Mouse (Mus musculus) lung, postnatal 14 days (tissue): ENCODE measurements at regions not wholly inside any gene's neighbourhood (a gene's known extent, or its start where the extent isn't known, plus 50 kb on each side); places are given as distances from the start of the nearest gene placed in this dataset.

Experiments used
- DNase-seq: peaks from one replicate; pipeline ENCODE4 v3.0.0; 2021

DNA sequence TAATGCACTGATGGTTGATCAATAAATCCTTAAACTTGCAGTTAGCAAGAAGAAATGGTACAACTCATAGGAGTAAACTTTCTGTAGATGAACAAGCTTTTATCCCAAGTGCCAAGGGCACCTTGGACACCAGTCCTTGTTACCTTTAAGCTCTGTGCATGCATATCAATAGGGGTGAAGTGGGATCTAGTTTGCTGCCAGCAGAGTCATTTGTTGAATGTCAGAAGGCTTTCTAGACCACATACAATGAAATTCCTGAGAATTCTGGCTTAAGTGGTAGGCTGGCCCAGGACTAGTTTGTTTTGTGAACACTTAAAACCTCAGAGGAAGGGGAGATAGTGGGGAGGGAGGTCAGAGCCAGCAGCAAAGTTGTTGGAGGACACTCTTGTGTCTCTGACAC, 437.9 kb upstream of the 4930412O13Rik start:
- DNase-seq = no peak

DNA sequence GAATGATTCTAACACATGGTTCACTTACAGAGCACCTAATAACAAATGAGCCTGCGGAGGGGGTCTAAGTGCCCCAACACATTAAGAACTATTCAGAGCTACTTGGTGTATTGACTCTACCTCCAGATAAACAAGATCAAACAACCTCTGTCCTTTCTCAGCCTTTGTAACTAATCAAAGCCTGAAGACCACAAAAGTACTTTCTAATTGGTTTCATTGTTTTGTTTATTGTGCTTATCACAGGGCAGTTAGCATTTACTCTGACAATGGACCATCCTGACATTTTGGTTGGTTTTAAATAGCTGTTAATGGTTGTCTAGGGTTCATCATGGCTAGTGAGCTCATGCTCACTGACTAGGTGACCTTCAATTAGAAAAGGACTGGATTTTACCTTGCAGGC, 435.2 kb upstream of the 4930412O13Rik start:
- DNase-seq = no peak

- DNase-seq = no peak
These were observed 416.6 kb upstream of the 4930412O13Rik start for GRCm38 (mm10) chr2:9464413-9464812.

GRCm38 (mm10) chr2:9464818-9465217, 416.2 kb upstream of the 4930412O13Rik start:
- no peak for DNase-seq

- no peak for DNase-seq
These were observed 413.5 kb upstream of the 4930412O13Rik start for GRCm38 (mm10) chr2:9467573-9467972.

GRCm38 (mm10) chr2:9468651-9469050, 412.4 kb upstream of the 4930412O13Rik start:
- no peak for DNase-seq

GRCm38 (mm10) chr2:9481678-9482345, 399.2 kb upstream of the 4930412O13Rik start:
- DNase-seq = no peak

- no peak for DNase-seq
These were observed 393.6 kb upstream of the 4930412O13Rik start for GRCm38 (mm10) chr2:9487381-9487914.

GRCm38 (mm10) chr2:9493606-9494145, 387.4 kb upstream of the 4930412O13Rik start:
- DNase-seq = no peak

DNA sequence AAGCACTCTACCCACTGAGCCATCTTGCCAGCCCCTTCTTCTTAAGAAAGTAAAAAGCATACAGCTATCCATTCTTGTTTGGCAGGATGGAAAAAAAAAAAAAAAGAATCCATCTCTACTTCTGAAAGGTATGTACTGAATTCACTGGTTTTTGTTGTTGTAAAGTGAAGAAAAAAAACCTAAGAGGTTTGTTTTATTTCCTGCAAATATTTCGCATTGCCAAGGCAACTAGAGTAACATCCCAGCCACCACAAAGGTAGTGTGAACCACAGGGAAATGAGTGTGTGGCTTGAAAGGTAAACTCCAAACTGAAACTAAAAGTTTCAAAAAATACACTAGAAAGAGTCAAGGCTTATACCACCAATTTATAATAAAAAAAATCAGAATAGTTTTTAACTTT, 361.0 kb upstream of the 4930412O13Rik start:
- DNase-seq = no peak

- DNase-seq = no peak
These were observed 355.1 kb upstream of the 4930412O13Rik start for GRCm38 (mm10) chr2:9525910-9526309.

DNA sequence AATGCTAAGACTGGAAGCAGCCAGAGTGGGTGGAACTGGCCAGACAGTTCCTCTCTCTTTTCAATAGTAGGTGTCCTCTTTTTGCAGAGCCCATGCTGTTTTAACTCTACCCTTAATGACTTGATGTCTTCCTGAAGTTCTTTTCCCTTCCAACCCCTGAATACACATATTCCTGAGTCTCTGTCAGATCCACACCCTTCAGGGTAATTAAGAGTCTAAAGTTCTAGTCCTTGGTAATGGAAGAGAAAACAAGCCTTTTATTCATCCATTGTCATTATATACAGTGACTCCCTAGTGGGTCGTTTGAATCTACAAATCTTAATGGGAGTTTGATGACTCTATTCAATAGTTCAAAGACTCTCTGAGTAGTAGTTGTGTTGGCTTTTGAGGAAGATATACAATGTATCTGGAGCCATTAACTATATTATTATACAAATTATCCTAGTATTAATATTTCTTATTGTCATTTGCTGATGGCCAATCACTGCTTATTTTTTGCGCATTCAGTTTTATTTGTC, 345.9 kb upstream of the 4930412O13Rik start:
- no peak for DNase-seq

DNA sequence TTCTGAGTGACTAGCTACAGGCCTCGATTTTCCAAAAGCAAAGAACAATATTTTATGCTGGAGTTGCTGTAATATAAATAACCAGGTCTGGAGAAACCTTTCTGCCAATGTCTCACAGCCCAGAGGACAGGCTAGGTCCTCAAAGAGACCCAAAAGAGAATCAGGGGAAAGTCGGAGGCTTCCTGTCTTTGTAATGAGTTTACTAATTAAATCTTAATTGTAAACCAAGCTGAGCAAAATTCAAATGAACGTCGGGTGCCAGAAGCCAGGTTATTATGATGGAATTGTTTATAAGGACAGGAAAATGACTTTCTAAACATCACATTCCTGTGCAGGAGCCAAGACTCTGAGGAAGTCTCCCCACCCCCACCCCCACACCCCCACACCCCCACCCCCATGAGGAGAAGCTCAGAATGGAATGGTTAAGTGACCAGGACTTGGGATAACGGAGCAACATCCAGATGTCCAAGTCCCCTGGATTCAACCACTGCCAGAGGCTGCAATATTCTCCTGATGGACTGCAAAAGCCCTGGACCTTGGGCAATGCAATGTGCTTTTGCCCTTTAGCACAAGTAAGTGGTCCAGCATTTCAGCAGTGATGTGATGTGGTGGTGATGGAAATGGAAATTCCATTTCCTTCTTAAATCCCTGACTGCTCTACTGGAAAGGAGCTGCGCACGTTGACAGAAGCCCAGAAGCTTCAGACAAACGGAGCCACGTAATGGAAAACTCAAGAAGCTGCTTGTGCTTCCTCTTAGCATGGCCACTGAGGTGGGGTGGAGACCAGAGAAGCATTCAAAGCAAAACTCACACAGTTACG, 333.1 kb upstream of the 4930412O13Rik start:
- DNase-seq = peak; percentile 17

DNA sequence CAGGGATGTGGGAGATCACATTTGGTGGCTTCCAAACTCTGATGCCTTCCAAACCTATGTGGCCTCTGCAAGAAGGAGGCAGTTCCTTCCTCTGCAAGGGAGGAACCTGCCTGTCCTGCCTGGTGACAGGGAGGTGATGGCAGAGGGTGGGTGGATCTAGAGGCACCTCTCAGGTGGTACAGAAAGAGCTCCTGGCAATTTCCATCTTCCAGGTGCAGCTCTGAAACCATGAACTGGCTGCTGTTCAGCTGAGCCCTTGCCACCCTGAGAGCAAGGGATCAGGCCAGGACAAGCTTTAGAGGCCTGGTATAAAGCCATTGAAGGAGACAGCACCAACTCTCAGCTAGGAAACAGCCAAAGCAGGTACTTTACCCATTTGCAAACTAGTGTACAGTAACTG, 327.7 kb upstream of the 4930412O13Rik start:
- no peak for DNase-seq

- no peak for DNase-seq
These were observed 316.5 kb upstream of the 4930412O13Rik start for GRCm38 (mm10) chr2:9564487-9565043.

DNA sequence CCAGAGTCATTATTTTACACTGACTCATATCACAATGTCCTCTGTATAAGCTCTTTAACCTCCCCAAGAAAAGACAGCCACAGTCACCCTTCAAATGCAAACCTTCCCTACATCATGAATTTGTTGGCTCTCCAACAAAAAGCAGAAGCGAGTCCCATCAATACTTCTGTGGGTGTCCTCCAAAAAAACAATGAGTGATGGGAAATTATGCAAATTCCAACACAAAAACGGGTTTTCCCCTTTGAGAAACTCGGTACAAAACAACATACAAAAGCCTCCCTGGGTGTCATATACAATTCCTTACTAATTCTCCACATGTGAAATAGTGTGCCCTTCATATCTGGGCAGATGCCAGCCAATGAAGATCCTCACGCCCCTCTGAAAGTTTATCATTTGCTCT, 311.8 kb upstream of the 4930412O13Rik start:
- DNase-seq = no peak

- peak; percentile 18 for DNase-seq
These were observed 306.9 kb upstream of the 4930412O13Rik start for GRCm38 (mm10) chr2:9574196-9574595.

GRCm38 (mm10) chr2:9574651-9575050, 306.4 kb upstream of the 4930412O13Rik start:
- peak; percentile 8 for DNase-seq

GRCm38 (mm10) chr2:9577868-9578267, 303.2 kb upstream of the 4930412O13Rik start:
- DNase-seq = no peak

DNA sequence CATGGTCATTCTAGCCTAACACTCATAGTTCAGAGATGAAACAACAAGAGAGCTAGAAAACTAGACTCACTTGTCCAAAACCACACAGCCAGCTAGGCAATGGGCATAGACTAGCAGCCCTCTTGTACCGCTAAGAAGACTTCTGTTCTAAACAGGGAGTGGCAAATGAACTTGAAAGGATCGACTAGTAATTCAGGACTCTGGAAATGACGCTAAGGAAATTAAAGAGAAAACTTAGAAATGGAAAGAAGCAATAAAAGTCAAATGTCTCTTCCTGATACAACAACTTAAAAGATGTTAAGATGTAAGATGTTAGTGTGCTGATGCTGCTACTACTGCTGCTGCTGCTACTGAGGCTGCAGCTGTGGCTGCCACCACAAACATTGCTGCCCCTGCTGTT, 293.7 kb upstream of the 4930412O13Rik start:
- no peak for DNase-seq

DNA sequence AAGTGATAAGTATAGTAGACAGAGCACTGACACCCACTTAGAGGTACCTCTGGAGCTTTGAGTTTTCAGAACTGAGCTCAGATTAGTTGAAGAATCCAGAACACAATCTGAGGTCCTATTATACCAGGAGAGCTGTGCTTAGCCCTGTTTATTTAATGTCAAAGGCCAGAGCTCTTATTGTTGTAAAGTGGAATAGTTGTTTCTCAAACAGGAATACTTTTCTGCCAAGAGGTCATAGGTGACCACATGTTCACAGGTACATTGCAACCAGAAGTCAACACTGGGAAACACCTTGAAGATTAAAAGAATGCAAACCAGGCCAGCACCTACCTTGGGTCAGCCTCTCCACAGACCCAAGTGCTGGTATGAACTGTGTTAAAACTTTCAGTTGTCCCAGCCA, 291.9 kb upstream of the 4930412O13Rik start:
- DNase-seq = no peak

- DNase-seq = no peak
These were observed 288.5 kb upstream of the 4930412O13Rik start for GRCm38 (mm10) chr2:9592531-9592930.

DNA sequence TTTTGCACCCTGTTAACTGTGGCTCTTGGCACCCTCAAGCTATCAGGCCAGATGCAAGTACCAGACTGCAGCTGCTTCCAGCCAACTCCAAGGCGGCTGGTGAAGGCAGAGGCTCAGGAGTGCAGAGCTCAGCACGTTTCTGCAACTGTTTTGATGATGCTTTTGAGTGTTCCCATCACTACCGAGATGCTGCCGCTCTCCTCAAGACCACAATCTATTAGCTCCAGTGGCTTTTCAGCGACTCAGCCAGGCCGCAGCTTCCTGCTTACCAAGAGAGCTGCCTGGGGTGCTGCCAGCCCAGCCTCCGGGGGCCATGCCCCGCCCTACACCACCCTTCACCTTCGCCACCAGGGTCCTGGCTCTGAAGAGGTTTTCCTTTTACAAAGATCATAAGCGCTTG, 287.1 kb upstream of the 4930412O13Rik start:
- peak; percentile 25 for DNase-seq
